Mouse (Mus musculus) stomach, postnatal 0 days (tissue): ENCODE measurements around the gene Gemin6.

Source experiments
- CTCF ChIP-seq: IDR thresholded peaks from 2 replicates; pipeline ENCODE4 v1.5.1; 2016; ENCODE audit warnings: antibody characterized with exemption, low read depth, mild to moderate bottlenecking, moderate library complexity
- EP300 ChIP-seq: optimal IDR thresholded peaks from 2 replicates; pipeline ENCODE3; 2016; ENCODE audit warnings: antibody characterized with exemption

- TF ChIP-seq EP300 (no peak), CTCF (no peak)
These were observed 3.0 kb upstream of the Gemin6 start for GRCm38 (mm10) chr17:80221202-80221601.
